In the genomic region with DNA sequence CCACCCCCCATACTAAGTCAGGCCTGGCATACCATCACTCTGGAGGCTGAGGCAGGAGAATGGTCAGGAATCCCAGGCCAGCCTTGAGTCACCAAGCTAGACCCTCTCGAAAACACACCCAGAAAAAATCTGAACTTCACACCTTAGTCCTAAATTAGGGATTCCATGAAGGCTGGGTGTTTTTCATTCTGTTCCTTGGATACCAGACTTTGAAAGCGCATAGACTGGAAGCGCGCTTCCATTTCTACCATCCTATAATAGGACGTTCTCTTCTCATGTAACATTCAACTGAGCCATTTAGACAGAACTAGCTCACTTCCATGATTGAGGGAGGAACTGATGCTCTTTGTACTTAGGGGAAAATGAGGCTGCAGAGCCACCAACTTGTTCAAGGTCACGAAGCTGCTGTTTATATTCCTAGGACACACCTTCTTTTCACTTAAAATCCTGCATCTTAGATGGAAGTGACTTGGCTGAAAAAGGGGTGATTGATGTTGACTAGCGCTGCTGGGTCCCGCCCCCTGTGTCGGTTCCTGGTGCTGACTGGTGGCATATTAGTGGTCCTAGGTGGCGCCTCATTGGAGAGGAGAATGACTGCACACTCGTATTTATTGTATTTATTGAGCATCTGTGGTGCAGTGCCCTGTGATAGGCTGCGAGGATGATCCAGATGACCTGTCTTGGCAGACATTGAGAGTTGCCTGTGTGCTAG, we compare ENCODE assay signal across 8 mouse cellular contexts. TPM values are rescaled to one million over a fixed set of nuclear protein-coding genes. Genes with fewer than 3 reads are reported as not detected.
DNase-seq lines count a peak whose midpoint lies in the region; ATAC-seq and TF ChIP-seq lines count a peak whose summit lies in the region.

No protein-coding gene starts in this region.

- peaks cover 16% of the 10 kb centered on the region for H3K36me3 ChIP-seq in ES-E14 (ENCODE audit: control insufficient read depth, insufficient read depth, low read length, poor library complexity, severe bottlenecking)
- peaks cover 21% of the 10 kb centered on the region for H3K36me3 ChIP-seq in embryonic facial prominence, embryonic 13.5 days

- no peaks in the 10 kb centered on the region for H3K27me3 ChIP-seq in embryonic facial prominence, embryonic 13.5 days

- in situ Hi-C loops in ES-E14 (cut with MboI; ENCODE audit: low sequenced_read_pairs in 2 of 2, unreplicated experiment in 2 of 2) = no loop called here

- peak; percentile 19 for DNase-seq in kidney, adult 11 months
- no peak for DNase-seq in kidney, postnatal 25 days
- DNase-seq in ES-E14 (ENCODE audit: low read depth, low spot score) (no peak), adipocyte (ENCODE audit: low spot score) (no peak)
- peak; percentile 26 for DNase-seq in kidney, adult 9 months
- no peak for DNase-seq in c-Kit-positive CD71-positive TER-119-positive erythroid progenitor cells, embryonic 14.5 days (ENCODE audit: low spot score)

- peak overlapping the region; percentile 81 to 83 for H3K4me3 ChIP-seq in ES-E14 (ENCODE audit: insufficient read depth in 1 of 2, low read depth in 1 of 2, low read length in 2 of 2, poor library complexity in 1 of 2, severe bottlenecking in 1 of 2)
- peak overlapping the region; percentile 67 for H3K4me3 ChIP-seq in embryonic facial prominence, embryonic 13.5 days

- WGBS in embryonic facial prominence, embryonic 13.5 days = 78% methylated on average over 12 of the region's 12 CpGs

- no peak for ATAC-seq in embryonic facial prominence, embryonic 13.5 days (ENCODE audit: insufficient number of reproducible peaks, insufficient read depth, low FRiP score, low TSS enrichment, low read depth)
- ATAC-seq in megakaryocyte-erythroid progenitor cell, adult 5-6 weeks (replicated peaks; ENCODE audit: low FRiP score, low TSS enrichment, poor library complexity, severe bottlenecking) = peak; percentile 63

- H3K27ac ChIP-seq in ES-E14 (ENCODE audit: insufficient read depth, low read depth, low read length, poor library complexity, severe bottlenecking) = no peak overlapping the region
- H3K27ac ChIP-seq in embryonic facial prominence, embryonic 13.5 days = peak overlapping the region; percentile 52; the same call in 1 of the 2 replicates

- no peaks in the 10 kb centered on the region for H3K9me3 ChIP-seq in ES-E14 (ENCODE audit: control insufficient read depth, insufficient read depth, low read depth, low read length)
- no peaks in the 10 kb centered on the region for H3K9me3 ChIP-seq in embryonic facial prominence, embryonic 13.5 days

- peak overlapping the region; percentile 51; the same call in 1 of the 2 replicates for H3K9ac ChIP-seq in ES-E14 (ENCODE audit: insufficient read depth, low read depth, low read length, poor library complexity, severe bottlenecking)
- H3K9ac ChIP-seq in embryonic facial prominence, embryonic 13.5 days = peak overlapping the region; percentile 79; the same call in 1 of the 2 replicates

- peak overlapping the region; percentile 72 for H3K4me2 ChIP-seq in embryonic facial prominence, embryonic 13.5 days

- peaks cover 4 to 10% of the 10 kb centered on the region in 2 experiments; a peak in 2 of 4 replicates for H3K4me1 ChIP-seq in ES-E14 (ENCODE audit: control insufficient read depth in 2 of 2, insufficient read depth in 2 of 2, low read length in 2 of 2, poor library complexity in 1 of 2)
- H3K4me1 ChIP-seq in embryonic facial prominence, embryonic 13.5 days = peaks cover 14% of the 10 kb centered on the region

TF ChIP-seq in ES-E14, 5 proteins besides CTCF, POLR2A, EP300 and RAD21:
- TF ChIP-seq ZC3H11A (IDR thresholded peaks at IDR 0.05; ENCODE audit: borderline replicate concordance, low read depth, low read length) = no peak
- no peak for TF ChIP-seq HCFC1 (IDR thresholded peaks at IDR 0.05; ENCODE audit: borderline replicate concordance, insufficient read depth, low read length)
- no peak for TF ChIP-seq ZNF384 (IDR thresholded peaks at IDR 0.05; ENCODE audit: low read depth, low read length)
- TF ChIP-seq CHD2 (IDR thresholded peaks at IDR 0.05; ENCODE audit: low read depth, low read length) = no peak
- no peak for TF ChIP-seq MAFK (IDR thresholded peaks at IDR 0.05; ENCODE audit: insufficient read depth, low read depth, low read length)

RNA-seq across cellular contexts. Expression of a gene that starts 0.9 kb away (rescaled TPM):
- 61.0 and 64.8 TPM in 2 replicates for total RNA-seq in ES-E14 (2012; rRNA removed)
- 53.0 TPM in 2 replicates for polyA plus RNA-seq in embryonic facial prominence, embryonic 13.5 days (2015; fragmentation: Nextera tagmentation; extraction: Ambion mirVana)
- total RNA-seq in megakaryocyte-erythroid progenitor cell, adult 5-6 weeks (2014; fragmentation: Nextera tagmentation) = 72.9 and 103 TPM in 2 replicates
- total RNA-seq in megakaryocyte-erythroid progenitor cell, adult 5-6 weeks (2017) = 71.6 and 84.2 TPM in 2 replicates

RNA-seq across cellular contexts. Expression of a gene that starts 20.1 kb away (rescaled TPM):
- 1.2 and 2.8 TPM in 2 replicates for total RNA-seq in ES-E14 (2012; rRNA removed)
- 9.7 and 10.0 TPM in 2 replicates for polyA plus RNA-seq in embryonic facial prominence, embryonic 13.5 days (2015; fragmentation: Nextera tagmentation; extraction: Ambion mirVana)
- 30.6 and 40.4 TPM in 2 replicates for total RNA-seq in megakaryocyte-erythroid progenitor cell, adult 5-6 weeks (2014; fragmentation: Nextera tagmentation)
- total RNA-seq in megakaryocyte-erythroid progenitor cell, adult 5-6 weeks (2017) = 15.4 and 19.0 TPM in 2 replicates

Comparison
In these comparisons a context has a peak if more than half of its experiments do, and no peak if none do; other contexts are left out.
1. DNase-seq: peak in kidney, adult 11 months (single experiment) and kidney, adult 9 months (single experiment); none in kidney, postnatal 25 days (0 of 2), ES-E14 (single experiment), adipocyte (single experiment) and c-Kit-positive CD71-positive TER-119-positive erythroid progenitor cells, embryonic 14.5 days (single experiment).